Mouse (Mus musculus) cerebellum, postnatal 4 days (tissue): ENCODE data around the gene Ces5a.
"Not testable (repeated sequence)": the region's sequence is repeated elsewhere in the genome, so short reads cannot be mapped to it uniquely, and the experiment has no call there.

ENCODE experiments used
- DNase-seq, 2 experiments: peaks; one replicate each; pipeline ENCODE4 v3.0.0; 2022; ENCODE audit warnings: low spot score in 2 of 2, mixed read lengths in 1 of 2

The Ces5a gene

DNA sequence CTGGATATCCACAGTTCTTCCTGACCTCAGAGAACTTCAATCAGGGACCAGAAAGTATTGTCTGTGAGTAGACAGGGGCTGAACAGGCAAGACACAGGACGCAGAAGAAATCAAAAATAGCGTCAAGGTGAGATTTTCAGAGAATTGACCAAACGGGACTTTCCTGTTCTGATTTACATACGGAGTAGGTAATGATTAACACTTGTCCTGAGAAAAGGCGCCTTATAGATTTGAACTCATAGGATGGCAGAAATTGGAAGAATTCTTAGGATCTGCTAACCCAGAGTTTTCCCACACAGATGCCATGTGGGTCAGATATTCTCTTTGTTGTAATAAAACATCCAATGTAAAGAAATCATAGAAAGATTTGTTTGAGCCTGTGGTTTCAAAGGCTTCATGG lies at the start of gene Ces5a:
TSS of gene Ces5a (minus strand) at position 101 of the 400 bp plus-strand sequence.
- DNase-seq: no peak

DNA sequence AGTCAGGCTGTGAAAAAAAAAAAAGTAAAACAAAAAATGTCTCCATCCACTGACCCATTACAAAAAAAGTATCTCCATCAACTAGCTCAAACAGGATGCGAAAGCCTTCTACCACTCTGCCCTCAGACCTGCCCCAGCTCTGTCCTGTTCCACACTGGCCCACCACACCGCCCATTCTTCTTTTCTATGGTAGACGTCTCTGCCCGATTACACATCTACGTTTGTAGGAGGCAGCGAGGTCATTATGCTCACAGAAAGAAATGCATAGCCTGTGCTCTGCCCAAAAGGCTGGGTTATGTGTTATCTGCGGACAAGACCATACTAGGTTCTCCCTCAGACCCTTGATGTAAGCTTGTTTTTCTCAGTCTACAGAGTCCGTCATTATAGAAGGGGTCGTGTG lies 37.2 kb upstream of the Ces5a start:
- DNase-seq: no peak

DNA sequence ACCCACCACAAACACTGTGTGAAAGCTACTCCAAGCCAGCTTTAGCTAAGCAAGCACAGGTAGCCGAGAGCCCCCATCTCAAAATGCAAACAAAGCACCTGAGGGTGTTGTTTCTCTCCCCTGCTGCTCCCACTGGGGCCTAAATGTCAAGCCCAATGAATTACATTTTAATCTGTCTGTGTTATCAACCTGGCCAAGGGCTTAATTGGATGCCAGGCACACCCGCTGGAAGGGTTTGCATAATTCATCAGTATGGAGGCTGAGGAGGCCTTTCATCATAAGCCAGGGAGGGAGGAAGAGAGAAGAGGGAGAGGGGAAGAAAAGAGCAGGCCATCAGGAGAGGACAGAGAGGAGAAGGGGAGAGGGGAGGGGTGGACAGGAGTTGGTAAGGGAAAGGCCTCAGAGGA lies 36.5 kb upstream of the Ces5a start:
- DNase-seq: no peak

DNA sequence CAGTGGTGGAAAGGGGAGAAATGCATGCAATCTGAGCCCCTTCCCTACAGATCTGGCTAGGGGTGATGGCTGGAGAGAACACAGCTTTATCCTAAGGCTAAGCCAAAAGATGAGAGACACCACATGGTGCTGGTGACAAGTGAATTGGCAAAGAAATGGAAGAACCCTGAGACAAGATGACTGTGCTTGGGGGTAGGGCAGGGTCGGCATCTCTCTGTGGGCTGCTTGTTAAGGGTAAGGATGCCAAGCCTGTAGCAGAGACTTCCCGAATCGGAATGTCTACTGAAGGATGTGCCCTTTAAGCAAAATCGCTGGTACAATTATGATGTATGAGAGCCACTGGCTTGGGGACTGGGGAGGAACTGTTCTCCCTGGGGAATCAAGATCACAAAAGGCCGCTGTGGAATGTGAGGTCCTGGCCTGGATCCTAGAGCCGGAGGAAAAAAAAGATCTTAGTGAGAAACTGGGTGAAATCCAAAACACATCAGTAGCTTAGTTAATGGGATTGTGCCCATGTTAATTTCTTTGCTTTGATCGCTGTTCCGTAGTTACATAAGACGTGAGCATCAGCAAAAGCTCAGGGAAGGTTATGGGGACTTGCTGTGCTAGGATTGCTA lies 35.8 kb upstream of the Ces5a start:
- no peak for DNase-seq

DNA sequence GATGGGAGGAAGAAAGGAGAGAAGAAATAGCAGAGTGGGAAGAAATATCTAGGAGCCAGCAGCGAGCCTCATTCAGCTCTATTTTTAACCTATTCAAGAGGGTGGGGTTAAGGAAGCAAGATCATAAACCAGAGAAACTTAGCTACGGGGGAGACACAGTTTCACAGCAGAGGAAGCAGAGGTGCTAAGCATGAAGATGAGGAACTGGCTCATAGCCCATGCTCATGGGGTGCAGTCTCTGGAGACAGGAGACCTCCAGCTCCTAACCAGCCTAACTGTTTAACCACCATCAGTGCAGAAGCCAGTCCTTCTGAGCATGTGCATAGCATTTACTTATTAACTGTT lies 34.5 kb upstream of the Ces5a start:
- DNase-seq: no peak

DNA sequence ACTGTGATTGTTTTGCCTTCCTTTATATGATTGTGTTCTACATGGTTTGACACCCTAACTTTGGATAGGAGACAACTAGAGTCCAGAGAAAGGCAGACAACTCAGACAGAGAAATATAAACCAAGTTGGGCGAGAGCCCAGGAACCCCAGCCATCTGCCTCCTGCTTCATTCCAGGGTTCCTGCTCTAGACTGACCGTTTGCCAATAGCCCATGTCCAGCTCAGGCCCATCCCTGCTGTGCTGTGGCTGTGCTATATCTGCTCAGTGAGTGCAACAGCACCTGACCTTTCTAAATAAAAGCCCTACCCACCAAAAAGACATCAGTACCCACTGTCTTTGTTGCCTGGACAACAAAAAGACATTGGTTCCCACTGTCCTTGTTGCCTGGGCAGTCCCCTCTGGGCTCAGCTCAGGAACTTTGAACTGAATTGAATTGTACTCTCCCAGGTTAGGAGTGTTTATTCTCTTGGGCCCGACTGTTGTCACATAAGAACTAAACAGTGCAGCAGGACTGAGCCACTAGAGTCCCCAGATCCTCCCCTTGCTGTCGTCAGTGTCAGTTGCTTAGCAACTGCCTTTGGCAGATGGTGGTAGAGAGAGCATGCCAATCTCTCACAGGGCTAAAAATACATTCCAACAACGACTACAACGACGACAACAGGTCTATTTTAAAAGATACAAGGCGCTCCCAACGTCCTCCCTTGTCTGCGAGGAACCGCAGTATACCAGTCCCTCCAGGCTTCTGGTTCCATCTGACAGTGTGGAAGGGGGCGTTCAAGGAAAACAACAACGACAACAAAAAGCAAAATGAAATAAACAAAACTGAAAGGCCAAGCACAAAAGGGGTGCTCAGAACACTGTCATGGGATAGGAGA lies 33.9 kb upstream of the Ces5a start:
- DNase-seq: peak in 1 of 2 experiments; percentile 53

DNA sequence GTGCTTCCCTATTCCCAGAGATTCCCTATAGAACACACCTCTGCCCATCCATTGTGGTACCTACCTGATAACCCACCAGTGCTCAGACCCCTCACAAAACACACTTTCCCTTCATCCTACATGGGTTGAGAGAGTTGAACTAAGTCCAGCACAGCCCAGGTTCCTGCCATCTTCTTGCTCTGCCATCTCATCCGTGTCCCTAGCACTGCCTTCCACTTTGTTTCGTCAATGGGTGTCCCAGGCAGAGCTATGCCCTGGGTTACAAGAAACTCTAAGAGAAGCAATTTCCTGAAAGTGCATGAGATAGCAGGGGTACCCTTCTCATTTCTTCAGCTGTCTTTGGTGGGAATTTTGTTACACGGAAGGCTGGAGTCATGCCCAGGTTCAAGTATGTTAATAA lies 33.0 kb upstream of the Ces5a start:
- no peak for DNase-seq

DNA sequence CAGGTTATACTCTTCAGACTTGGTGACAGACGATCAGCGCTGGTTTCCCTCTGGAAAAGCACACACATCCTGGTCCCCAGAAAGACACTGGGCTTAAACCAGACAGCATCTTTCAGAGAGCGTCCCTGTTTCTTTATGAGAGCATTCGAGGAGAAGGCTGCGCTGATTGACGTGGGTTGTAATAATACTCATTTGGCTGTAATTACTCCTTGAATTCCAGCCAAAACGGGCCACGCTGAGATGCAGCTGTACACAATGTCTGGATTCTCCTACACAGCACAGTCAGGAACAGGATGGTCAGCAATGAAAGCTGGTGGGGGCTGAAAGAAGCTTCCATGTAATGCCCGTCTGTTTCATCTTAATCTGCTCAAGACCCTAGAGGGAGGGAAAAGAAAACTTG lies 31.5 kb upstream of the Ces5a start:
- DNase-seq: peak in 1 of 2 experiments; percentile 46

DNA sequence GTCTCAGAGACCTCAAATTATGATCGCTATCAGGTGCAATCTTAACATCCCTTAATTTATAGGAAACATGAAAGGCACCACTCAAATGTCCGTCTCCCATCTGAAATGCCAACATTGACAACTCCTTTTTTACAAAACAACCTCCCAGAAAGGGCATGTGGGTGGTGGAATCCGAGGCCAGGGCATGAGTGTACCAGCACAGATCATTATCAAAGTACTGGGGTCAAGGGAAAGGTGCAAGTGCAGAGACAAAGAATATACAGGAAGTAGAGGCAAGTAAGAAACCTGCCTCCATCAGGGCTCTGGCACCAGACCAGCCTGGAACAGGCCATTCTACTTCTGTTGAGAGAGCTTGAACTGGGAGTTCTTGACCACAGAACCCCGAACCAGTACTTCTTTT lies 29.0 kb upstream of the Ces5a start:
- no peak for DNase-seq

DNA sequence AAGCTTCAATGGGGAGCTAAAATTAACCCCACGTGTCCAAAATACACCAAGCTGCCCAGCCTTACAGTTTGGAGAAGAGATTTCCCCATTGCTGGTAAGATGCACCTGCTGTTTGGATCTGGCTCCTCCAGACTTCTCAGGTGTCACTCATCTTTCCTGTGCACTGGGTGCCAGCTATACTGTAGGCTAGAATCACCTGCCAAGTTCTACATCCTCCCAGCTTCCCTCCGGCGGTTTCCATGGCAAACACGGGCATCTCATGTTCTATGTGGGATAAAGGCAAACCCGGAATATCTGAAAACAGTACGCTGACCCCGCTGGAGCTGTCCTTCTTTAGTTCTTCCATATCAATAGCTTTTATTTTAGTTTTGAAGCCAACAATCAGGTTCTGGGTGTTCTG lies 27.9 kb upstream of the Ces5a start:
- no peak for DNase-seq

DNA sequence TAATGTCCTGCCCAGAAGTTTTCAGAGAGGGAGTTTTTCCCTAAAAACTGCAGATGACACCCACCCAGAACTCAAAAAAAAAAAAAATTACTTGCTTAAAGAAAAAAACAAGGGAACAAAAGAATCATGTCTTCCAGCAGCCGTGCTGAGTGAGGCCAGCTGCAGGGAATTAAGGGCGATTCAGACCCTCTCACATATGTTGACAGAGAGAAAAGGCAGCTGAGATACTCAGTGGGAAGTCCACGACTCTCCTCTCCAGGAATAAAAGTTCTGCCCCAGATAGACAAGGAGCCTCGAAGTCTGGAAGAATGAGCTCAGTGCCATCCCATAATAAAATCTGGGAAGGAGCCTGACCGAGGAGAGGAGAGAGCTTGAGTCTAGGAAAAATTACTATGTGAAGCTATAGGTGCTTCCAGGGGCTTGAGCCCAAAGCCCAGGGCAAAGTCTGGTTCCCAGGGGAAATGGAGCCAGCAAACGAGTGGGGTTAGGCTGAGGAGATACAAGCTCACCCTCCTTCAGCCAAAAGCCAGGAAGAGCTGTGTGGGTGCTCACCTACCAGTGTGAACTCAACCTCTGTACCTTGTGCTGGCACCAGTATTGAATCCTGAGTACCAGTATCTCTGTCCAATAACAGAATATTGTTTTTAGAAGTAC lies 27.1 kb upstream of the Ces5a start:
- DNase-seq: no peak

DNA sequence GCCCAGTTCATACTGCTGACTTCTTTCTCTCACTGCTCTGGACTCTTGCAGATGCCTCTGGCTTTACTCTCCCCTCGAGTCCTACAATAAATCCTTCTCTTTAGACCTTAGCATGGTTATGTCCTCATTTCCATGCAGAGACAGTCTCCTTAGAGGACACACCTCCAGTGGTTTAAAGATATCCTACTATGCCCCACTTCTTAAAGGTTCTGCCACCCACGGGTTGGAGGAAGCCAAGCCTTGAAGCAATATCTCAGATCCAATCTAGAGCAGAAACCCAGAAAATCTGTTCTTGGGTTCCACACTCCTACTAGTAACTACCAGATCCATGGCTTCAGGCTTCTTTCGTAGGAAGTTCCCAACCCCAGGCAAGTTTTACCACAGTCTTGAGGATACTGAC lies 25.6 kb upstream of the Ces5a start:
- no peak for DNase-seq

DNA sequence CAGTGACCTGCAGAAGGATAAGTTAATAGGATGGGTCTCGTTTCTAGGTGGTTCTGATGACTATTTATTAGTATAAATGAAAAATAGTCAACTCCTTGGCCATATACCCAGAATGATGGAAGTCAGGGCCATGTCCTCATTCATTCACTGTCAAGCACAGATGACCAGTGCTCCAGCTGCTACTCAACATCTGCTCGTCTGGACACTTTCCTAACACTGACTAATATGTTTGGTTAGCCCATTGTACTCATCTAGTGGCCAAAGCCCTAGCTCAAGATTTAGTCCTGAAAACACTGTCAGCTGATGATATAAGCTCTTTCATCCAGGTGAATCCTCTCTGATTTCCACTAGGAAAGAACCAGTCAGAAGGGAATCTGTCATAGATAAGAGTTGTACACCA lies 24.1 kb upstream of the Ces5a start:
- no peak for DNase-seq

DNA sequence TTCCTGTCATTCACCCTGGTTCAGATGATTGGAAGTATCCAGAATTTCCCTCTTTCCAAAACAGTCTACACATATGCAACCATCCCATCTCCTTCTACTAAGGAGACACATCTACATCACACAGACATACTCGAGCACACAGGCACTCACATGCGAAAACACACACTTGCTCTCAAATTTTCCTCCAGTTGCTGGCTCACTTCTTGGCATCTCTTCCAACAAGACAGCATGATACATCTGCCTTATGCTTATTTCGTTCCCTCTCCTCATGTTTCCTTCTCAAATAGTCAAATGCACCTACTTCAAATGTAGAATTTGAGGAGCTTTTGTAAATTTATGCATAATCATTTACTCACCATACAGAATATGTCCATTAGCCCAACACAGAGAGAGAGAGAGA lies 33.0 kb downstream of the Ces5a start:
- DNase-seq: no peak

DNA sequence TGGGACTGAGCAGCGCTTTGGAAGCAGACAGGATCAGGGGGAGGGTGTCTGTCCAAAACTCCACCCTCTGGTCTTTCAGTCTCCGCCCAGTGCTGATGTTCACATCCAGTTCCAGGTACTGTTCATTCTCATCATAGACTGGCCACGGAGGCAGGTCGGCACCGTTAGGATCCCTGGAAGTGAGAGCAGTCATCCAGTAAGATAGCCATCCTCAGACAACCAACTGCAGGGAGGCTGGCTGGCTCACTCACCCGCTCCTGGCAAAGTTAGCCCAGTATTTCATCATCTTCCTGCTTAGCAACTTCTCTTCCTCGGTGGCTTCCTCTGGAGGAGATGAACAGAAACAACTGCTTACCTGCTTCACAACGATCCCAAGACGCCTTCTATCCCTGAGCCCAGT lies 36.2 kb downstream of the Ces5a start:
- DNase-seq: no peak

DNA sequence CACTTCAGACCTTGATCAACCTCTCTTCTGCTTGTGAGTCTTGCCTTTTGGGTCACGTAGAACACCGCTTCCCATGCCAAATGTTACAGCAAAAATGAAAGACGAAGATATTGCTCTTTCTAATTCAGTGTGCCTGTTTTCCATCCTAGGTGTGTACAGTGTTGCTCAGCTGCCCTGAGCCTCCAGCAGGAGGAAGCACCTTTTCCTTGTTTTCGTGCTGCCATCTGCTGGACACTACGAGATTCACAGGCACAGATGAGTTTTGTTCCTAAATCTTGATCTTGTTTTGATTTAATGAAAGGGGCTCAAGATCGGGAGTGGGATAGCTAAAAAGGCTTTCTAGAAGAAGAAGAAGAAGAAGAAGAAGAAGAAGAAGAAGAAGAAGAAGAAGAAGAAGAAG lies 40.3 kb downstream of the Ces5a start:
- peak; percentile 29 to 52 for DNase-seq

DNA sequence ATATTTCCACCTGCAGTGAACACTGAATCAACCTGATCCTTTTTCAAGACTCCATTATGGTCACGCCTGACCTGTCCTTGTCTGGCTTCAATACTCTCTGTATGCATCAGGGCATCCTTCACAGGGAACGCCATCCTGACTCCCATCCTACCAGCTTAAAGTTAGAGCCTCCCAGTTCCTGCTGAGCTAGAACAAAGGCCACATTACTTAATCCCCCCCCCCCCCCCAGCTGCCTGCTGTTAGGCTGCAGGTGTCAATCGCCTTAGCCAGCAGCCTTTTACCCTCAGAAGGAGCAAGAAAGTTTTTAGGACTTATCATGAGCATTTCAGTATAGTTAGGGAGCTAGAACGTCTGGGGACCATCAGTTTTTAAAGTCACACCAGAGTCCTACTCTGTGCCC lies 46.9 kb downstream of the Ces5a start:
- no peak for DNase-seq

DNA sequence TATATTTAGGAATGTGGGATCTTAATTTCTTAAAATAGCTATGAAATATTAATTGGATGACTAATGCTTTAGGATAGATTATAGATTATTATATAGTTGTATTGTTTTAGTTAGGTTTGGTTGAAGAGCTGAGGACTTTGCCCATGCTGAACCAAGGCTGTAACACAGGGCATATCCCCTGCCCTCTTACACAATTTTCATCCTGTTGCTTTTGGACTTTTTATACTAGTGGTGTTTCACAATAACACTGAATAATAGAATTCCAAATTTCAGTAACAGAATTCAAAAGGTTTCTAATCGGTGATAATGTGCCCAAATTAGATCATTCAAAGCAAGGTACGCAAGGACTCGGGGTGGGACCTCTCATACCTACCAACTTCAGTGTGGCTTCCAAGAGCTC lies 57.4 kb downstream of the Ces5a start:
- no peak for DNase-seq

DNA sequence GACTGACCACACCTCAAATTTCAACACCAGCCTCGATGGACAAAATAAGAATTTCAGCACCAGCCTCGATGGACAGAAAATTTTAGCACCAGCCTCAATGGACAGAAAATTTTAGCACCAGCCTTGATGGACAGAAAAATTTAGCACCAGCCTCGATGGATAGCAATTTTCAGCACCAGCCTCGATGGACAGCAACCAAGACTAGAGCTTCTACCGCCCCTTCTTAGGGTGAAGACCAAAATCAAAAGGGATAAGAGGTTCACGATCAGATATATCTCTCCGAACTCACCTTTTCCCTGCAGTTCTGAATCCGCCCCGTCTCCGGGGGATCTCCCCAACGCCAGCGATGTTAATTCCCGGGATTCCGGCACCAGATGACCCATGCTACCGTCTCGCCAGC lies 65.9 kb downstream of the Ces5a start:
- not testable (repeated sequence) for DNase-seq

DNA sequence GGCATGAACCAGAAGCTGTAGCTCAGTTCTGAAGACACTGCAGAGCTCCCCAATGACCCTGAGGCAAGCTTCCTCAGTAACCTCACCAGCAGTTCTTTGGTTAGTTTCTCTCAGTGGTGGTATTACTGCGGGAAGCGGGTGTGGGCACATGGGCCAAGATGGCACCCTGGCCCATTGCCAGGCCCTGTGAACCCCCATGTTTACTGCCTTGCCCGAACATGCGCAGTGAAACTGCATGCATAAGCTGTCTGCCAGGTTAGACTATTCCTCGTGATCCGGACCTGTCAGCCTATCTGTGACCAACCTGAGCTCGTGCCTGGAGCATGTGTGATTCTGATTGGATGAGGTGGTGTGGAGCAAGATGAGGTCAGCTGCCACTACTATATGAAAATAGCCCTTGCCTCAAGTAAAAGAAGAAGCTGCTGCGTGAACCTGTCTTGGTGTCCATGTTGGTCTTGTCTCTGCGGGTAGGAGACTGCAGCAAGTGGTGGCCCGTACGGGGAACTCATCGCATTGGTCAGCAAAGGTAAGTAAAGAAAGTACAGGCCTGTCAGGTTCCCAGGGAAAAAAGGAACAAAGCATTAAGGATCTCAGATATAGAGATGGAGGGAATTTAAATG lies 81.3 kb downstream of the Ces5a start:
- DNase-seq: no peak
